Mouse (Mus musculus) layer of hippocampus, adult 9-11 months (tissue): ENCODE measurements around the gene Gm43517.
A peak's percentile ranks its signal among the peaks of the same experiment; 100 is the strongest.

Source experiments
- DNase-seq: peaks from one replicate; pipeline ENCODE4 v3.0.0; 2022

The Gm43517 gene

DNA sequence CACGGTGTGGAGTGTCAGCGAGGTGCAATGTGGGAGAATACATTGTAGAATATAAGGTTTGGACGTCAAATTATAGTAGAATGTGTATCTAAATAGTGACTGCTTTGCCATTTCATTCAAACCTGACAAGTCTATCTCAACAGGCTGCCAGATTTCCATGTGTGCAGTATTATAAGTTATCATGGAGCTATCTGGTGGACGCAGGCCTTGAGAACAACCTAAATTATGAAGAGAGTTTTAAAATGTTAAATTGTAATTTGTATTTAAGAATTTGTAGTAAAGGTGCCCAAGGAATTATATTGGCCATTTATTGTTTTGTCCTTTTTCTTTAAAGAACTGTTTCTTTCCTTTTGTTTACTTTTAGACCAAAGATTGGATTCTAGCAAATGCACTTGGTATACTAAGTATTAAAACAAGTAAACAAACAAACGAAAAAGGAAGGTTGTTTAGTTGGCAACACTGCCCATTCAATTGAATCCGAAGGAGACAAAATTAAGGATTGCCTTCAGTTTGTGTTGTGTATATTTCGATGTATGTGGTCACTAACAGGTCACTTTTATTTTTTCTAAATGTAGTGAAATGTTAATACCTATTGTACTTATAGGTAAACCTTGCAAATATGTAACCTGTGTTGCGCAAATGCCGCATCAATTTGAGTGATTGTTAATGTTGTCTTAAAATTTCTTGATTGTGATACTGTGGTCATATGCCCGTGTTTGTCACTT is 1.3 kb downstream of the Gm43517 start:
- no peak for DNase-seq

DNA sequence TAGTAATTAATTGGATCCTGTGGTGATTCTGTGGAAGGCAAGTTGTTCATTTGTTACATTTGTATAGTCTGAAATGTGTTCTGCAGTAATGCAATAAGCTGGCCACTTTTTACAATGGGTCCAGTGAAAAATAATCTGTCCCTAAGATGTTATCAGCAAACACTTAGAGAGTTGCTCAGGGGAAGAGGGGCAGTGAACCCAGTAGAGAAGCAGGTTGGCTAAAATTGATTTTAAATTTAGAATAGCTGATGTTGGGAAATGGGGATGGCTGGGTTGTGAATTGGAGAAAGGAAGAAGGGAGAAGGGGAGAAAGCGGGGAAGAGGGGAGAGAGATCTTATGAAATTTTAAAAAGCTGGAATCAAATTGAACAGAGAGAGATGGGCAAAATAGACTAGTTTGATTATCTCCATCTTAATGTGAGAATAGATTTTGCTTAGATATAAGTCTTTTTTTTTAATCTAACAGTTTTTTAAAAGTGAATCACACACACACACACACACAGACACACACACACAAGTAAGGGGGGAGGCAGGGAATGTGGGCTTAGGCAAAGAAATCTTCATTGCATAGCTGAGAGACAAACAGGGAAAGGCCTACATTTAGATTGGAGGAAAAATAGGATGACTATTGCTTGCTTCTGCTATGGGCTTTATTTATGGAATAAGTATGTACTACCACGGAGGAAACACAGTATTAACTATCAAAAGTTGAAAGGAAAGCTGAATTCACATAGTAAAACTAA is 3.1 kb downstream of the Gm43517 start:
- DNase-seq: no peak

DNA sequence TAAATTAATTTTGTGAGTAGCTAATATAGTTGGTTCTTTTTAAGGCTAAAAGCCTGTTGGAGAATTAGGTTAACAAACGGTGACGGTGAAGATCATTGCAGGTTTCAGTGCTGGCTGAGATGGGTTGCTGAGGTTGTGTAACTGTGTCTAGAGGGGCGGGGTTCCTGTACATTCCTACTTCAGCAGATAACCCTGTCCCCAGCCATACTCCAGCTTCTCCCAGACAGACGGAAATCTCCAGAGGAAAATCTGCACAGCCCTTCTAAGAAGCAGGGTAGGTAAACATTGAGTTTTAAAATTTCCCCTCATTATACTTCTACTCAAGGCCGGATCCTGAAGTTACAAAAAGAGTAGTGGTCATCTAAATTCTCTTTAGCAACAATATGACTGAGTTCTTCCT is 4.7 kb downstream of the Gm43517 start:
- peak; percentile 8 for DNase-seq

DNA sequence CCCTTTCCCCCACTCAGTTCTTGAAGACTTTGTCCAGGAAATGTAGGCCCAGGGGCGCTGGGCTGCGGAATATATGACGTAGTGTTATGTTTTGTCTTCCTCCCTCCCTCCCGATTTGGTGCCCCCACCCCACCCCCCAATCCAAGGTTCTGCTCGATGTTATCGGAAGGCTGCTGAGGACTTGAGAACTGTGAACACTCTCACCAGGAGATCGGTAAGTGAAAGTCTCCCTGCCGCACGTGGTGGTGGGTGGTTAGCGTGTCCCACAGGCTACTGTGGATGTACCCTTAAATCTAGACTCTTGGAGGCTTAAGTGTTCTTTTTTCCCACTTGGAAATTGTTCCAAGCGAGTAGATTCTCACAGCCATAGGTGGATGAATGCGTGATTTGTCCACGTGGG is 5.3 kb downstream of the Gm43517 start:
- DNase-seq: peak; percentile 6

DNA sequence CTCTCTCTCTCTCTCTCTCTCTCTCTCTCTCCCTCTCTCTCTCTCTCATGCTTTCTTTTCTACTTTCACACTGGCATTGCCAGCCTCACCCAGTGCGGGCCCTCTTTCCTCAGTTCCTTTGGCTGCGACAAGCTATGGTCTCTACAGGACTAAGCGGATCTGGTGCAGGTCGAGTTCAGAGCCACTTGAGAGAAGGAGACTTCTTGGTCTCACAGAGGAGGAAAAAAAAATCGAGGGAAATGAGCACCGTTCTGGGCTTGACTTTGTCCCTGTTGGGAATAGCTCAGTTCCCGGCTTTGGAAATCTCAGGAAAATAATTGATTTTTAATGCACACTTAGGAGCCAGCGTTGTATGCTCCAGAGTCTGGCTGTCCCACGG is 5.9 kb downstream of the Gm43517 start:
- DNase-seq: peak; percentile 2

DNA sequence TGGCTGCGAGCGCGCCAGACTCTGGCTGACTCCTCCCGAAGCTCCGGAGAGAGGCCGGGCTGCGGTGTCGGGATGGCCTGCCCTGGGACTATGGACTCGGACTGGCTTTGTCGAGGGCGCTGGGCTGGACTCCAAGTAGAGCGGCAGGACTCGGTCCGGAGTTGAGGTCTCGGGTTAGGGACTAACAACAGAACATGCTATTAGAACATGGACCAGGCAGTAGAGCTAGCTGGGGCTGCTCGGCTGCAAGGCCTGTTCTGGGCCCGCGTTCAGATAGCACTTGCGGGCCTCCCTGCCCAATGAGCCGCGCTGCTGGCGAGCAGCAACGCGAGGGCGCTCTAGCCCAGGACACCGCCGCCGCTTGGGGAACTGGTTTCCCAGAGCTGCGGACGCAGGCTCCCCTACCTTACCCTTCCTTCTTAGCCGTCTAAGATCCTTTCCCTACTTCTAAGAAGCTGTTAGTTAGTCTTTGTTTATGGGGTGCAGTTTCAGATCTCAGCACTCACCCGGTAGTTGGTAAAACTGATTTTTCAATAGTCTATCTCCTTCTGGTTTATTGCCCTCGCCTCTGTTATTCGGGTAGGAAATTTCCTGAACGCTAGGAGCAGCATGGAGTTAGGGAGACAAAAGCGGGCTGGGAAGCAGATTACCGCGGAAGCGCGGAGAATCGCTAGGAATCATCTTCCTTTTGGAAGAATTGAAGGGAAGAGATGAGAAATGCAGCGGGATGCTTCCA is 6.5 kb downstream of the Gm43517 start:
- peak; percentile 63 for DNase-seq

DNA sequence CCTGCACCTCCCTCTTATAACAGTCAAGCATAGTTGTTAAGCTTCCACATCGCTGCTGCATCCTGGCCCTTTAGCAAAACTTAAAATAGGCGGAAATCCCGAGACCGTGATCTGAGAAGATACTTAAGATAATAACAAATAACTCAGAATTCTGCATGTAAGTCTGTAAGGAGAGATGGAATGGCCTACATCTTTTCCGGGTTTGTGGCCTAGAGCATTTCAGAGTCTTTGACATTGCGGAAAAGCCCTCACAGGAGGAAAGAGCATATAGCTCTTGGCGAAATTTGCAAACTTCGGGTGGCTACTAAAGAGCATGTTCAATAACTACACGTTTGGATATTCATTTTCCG is 7.0 kb downstream of the Gm43517 start:
- DNase-seq: no peak

DNA sequence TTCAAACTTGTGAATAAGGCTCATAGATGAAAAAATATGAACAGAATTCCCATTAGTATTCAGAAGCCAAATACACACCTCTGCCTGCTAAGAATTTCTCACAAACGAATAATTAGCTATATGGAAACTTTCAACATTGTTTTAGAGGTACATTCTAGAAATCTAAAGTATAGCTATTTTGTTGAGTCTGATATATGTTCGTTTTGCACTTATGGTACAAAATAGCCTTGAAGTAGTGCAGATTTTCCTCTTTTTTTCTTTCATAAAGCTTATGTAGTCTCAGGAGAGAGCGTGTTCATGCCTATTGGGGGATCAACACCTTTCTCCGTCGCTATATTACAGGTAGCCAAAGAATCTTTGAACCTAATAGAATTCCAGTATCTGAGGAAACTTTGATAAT is 7.9 kb downstream of the Gm43517 start:
- DNase-seq: no peak

DNA sequence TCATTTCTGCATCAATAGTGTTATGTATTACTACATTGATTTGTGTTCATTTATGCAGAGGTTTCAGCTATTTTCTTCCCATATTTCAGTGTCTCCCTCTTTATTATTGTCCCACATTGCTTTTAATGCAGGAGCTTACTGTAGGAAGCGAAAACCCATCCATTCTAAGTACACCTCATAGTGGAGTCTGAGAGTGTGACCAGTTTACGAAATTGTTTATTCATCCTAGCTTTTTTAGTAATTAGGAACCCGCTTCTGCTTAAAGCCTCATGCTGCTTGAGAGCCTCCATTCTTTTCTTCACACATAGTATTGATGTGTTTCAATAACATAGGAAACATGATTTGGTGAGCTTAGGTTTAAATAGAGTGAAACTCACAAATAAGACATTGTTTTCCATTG is 8.7 kb downstream of the Gm43517 start:
- no peak for DNase-seq

DNA sequence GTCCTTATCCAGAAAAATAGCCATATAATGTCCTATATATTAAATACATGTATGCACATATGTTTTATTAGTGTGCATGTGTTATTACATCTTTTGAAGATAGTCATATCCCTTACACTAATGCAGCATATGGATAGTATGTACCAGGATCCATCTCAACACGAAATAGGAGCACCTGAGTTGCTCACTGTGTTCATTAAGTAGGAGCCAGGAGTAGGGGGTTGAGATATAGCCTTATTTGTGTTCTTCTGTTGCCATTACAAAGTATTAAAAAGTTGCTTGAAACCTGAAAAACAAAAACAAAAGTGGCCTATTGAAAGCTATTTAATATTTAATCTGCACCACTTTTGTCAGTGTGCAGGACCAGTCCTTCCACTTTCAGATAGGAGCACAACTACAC is 9.2 kb downstream of the Gm43517 start:
- no peak for DNase-seq

DNA sequence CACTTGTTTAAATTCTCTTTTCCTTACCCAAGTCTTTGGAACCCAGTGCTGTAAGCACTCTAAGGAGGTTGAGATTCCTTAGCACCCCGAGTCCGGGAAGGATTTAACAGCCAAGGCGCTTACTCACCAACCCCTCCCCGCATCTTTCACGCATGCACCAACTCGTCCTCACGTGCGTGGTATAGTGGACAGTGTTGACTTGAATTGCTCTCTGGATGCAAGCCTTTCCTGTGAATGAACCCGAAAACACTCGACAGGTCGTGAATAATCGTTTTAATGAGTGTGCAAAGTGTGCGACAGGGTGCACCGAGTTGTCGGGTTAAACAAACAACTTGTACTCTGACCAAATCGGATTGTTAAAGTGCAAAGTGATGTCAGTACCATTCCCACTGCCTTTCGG is 9.9 kb downstream of the Gm43517 start:
- DNase-seq: peak; percentile 20

DNA sequence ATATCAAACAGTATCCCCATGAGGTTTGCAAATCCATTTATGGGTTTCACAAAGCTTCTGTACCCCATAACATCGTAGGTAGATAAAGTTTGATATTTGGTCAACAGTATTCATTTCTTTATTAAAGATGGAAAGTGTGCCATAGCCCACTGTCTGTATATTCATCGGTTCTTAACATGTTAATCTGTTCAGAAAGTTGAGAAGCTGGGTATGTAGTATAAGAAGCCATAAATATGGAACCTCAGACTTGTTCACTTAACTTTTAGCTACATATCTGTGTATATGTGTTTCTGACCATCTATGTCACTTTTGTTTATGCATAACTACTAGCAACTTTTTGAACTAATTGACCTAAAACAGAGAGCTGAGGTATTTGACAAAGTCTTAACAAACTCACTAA is 11.0 kb downstream of the Gm43517 start:
- no peak for DNase-seq

DNA sequence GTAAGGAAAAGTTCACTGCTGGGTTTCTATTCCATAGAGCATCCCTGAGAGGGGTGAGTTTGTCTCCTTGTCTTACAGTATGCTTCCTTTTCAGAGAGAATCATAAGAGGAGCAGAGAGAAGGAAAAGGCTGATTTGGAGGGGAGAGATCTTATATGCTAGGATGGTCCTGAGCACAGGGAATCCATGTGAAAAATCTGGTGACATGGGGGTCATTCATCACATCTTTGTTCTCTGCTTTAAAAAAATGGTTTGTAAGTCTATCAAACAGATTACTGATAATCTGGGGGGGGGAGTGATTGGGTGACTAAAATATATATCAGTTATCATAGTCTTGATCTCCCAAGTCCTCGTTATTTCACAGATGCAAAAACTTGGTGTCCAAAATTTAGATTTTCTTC is 11.8 kb downstream of the Gm43517 start:
- no peak for DNase-seq

DNA sequence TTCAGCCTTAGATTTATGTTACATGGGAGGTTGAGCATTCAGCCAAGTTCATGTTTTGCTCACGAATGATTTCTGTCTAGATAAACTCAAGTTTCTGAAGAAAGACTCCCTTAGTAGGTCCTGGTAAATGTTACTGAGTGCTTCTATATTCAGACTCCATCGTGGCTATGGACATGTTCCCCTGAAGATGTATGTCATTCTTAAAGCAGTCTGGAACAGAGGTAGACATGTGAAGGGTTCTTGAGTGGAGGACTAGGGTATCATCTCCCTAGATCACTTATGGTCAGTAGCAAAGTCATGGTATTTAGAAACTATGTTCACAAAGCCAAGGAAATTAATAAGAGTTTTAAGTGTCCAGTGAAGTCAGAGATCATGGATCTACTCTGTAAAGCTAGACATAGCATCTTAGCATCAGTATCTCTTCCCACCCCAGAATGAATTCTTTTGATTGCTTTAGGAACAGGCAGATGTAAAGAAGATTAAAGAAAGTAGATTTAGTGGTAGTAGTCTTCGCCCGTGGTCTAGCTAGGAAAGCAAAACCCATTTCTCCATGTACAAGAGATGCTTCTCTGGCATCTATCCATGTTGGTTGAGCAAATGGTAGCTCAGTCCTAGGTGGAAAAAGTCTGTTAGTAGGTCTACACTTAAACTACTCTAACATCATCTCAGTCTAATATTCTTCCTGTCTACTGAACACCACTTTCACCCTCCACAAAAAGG is 12.6 kb downstream of the Gm43517 start:
- DNase-seq: no peak

DNA sequence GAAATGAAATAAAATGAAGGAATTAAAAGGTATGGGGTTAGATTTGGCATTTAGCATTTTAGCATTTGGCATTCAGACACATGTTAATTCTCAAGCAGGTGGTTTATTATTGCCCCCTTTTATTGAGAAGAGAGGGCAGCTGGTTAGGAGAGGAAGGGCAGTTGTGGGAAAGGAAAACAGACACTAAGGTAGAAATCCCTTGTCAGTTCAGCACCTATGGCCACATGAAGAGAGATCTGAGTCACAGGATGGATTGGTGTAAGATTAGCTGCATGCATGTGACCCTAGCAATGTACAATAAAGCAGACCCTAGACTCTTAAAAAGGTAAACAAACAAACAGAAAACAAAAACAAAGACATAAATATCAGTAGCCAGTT is 13.2 kb downstream of the Gm43517 start:
- DNase-seq: no peak

DNA sequence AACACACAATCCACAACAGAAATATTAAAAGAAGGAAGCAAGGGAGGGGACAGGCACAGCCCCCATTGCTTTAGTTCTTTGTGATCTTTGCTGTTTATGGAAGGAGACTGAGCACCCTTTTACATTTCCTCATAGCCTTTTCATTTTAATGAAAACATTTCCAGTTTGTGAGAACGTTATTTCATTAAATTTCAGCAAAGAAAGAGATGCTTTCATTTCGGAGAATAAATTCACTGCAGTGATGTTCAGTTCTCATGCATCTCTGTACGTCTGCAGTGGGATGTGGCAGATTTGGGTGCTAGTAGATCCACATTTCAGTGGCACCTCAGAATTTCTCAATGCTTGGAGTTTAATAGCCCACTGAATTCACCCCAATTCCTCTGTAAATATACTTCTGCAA is 13.7 kb downstream of the Gm43517 start:
- DNase-seq: no peak

DNA sequence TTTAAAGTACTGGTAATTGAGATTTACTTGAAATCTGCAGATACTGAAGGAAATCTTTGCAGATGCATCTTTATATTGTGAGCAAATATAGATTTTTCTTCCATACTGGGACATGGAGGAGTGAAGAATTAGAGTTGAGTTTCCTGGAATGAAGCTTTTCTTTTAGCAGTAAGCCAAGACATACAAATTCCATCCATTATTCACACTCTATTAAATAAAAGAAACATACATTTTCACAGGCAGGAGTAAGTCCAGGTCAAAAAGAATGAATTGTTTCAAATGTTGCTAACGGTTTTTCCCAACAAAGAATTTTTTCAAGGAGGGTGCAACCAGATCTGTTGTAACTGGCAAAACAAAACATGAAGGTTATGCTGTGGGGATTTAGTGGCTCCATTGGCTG is 14.6 kb downstream of the Gm43517 start:
- DNase-seq: no peak

DNA sequence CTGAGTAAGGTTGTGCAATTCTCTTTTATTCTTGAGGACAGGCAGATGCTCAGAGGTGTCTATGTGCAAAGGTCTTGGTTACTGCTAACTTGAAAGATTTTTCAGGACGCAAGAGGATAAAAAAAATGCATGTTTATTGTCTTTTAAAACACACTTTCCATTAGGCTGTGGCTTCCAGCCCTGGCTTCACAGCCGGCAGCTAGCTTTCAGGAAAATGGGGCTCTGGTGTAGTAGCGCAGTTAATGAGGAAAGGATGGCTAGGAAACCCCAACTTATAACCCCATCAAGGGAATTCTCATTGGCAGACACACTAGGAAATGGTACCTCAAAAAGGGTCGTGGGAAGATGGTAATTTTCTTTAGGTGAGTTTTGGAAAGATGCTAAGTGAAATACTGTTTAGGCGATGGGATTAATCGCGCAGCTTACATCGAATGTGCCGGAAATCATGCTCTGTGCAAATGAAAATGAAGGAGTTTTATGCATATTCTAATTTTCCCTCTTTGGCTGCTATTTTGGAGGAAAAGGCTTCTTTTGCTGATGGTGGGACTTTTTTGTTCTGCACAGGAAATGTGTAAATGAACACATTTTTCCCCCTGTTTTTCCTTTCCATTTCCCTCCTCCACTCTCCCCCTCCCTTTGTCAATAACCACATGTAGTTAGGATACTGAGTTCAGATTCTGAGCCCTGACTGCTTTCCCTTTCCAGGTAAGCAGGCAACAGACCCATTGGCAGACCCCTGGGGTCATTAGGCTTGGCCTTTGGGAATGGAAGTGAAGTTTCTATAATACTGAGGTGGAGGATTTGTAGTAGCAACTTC is 15.3 kb downstream of the Gm43517 start:
- peak; percentile 12 for DNase-seq

DNA sequence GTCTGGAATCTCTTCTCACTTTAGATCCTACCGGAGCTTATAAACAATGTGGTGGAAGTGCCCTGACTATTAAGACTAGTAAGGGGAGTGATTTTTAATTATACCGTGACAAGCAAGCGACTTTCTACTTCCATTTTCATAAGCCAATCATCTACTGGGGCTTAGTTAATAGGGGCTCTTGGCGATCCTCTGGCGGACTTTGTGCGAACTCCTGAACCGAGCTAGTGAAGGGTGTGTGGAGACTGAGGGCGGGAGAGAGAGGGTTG is 15.8 kb downstream of the Gm43517 start:
- no peak for DNase-seq

DNA sequence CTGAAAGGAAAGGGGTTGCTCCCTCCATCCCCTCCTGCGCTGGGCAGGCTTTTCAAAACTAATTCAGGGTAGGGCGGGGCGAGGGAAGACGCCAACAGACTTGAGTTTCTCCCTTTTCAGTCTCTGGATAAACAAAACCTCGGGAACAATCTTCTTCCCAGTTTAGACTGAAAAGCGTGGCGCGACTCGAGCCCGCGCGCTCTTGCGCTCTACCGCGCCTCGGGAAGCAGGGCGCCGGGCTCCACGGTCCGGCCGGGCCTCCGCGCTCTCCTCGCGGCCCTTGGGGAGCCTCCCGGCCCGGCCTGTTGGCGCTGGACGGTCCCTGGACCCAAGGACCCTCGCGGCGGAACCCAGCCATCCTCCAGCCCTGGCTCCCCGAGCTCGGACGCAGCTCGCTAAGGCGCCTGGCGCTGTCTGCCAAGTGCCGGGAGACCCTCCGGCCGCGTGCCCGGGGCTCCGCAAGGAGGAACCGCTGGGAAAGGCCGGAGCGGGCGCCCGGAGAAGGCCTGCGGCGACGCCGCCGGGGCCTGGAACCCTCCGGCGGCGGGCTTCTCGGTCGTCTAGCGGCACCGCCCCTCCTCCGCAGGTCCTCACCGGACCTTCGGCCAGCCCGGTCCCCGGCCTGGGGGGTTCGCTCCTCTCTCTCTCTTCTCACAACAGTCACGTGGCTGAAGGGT is 16.3 kb downstream of the Gm43517 start:
- DNase-seq: peak; percentile 79

DNA sequence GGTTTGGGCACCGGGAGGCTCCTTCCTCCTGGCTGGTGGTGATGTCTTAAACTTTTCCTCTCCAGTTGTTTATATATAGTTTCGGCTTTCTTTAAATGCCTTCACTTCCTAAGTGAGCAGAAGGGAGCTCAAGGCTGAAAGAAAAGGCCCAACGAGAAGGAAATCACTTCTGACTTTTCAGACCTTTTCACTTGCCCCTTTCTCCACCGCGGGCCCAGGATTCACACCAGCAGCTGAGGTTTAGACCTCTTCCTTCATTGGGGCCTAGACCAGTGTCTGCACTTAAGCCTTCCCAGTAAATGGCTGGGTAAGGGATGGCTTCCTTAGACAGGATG is 16.8 kb downstream of the Gm43517 start:
- DNase-seq: no peak

DNA sequence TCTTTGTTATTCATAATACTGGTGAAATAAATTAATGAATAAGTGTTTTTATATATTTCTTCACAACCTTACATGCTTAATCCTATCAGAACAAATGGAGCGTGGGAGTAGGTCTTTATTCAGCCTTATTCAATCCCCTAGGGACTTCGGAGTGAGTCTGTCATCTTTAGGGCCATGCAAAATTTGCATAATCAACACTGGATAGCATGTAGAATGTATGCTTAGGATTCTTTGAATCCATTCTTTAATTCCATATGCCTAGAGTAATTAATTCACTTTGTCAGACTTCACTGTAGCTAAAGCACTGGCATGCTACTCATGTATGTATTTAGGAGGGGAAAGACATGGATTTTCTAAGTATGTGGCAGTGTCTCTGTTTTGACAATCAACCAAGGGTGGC is 24.9 kb downstream of the Gm43517 start:
- no peak for DNase-seq

DNA sequence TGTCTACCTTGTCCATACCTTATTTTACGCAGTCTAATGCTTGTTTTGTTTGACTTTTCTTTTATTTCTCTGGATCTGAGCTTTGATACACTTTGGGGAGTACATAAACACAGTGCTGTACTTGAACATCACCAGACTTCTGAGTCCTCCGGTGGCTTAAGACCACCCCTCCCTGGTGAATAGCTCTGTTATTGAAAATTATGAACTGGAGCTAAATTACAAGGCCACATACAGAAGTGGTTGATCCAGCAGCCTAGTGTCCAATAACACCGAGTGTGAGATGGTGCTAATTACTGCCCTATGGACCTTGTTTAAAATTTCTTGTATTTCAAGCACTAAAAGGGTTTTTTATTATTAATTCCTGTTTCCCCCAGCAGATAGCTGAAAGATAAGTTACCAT is 33.0 kb downstream of the Gm43517 start:
- no peak for DNase-seq
